Mouse (Mus musculus) mouse embryonic stem cell (cell line): ENCODE measurements around the gene Gpr34.

ENCODE experiments used
- in situ Hi-C, 2 experiments: fragments of 300-500 bp; cut with MboI; formaldehyde crosslinking; loops; 1 replicate in 1 of 2; 3 replicates in 1 of 2; pipeline ENCODE4 v1.14.3; 2019 to 2020; ENCODE audit warnings: low sequenced_read_pairs in 2 of 2, low pct_unique_long_range_greater_than_20kb in 1 of 2, mixed read lengths in 1 of 2; ENCODE audit not compliant: unreplicated experiment in 1 of 2

The Gpr34 gene

DNA sequence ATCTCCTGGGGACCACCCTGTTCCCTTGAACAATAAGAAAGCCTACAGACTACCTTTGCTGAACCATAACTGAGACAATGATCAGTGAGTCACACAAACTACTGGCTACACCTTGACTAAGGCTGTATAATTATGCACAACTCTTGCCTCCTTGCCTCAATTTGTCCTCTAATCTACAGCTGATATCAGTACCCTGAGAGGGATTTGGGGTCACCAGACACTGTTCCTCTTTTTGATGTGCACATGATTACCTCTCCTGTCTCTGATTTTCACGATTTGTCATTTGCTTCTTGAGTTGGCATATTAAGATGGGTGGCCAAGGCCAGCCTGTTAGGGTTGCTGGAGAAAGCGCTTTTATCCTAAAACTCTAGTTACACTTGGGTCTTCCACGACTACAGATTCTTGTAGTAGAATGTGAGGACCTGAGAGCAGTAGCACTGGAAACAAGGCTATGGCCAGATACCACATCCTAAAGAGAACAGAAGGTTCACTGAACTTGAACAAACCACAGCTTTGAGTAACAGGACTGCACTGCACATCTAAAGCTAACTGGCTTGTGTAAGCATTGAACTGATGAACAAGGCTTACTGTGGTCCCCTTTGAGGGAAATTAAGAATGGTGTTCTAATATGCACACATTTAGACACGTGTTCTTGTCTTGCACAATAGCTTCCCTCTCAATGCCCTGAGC is 27.5 kb downstream of the Gpr34 start:
- in situ Hi-C loops, result loop anchor here (25.0 kb wide), 1 partner anchor 422 kb away; no protein-coding TSS in a partner anchor

DNA sequence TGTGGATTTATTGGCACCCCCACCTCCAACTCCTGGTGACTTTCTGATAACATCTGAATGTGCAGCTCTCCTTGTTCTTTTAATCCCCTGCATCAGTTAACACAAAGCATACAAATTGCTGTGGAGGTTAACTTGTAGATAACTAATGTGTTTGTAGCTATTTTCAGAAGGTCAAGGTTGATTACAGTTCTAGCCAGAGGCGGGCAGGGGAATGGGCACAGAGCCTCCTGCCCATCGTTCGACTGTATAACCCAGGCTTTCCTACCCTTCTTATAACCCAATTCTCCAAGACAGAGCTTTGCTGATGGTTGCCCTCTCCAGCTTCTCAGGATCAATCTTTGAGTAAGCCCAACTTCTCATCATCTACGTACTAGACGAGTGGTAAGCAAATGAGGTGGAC is 29.2 kb downstream of the Gpr34 start, which contains the start of gene Gpr82:
Gpr82 (plus strand) TSS at position 301 of the 400 bp plus-strand sequence.
- in situ Hi-C loops, result loop anchor here (25.0 kb wide), 1 partner anchor 424 kb away; no protein-coding TSS in a partner anchor

DNA sequence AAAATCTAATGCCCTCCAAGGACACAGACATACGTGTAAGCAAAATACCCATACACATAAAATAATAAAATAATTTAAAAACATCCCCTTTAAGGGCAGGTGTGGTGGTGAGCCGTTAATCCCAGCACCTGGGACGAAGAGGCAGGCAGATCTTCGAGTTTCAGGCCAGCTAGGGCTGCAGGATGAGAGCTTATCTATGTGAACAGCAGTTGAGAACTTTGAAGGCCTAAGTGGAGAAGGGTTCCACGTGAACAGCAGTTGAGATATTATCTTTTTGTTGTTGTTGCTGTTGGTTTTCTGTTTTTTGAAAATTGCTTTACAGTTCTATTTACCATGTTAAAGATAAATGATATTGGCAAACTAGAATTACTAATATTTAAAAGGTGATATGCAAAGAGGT is 37.0 kb downstream of the Gpr34 start:
- in situ Hi-C loops, result loop anchor here (25.0 kb wide), 1 partner anchor 432 kb away; no protein-coding TSS in a partner anchor

DNA sequence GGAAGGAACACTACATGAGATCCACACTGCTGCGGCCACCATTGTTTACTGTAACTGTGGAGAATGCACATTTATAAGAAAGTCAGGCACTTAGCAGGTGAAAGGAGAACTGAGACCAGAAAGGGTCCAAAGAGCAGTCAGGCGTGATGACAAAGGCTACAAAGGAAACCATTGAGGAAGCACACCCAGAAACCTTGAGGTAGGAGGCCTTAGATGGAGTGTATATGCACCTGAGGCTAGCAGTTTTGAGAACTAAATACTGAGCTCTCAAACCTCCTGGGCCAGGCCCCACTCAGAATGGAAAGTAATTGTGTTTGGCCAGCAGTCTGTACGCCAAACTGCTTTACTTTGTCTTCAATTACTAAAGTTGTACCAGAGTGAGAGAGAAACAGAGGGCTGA is 38.5 kb downstream of the Gpr34 start:
- in situ Hi-C loops, result loop anchor here (25.0 kb wide), 1 partner anchor 433 kb away; no protein-coding TSS in a partner anchor

- in situ Hi-C loops, result loop anchor here (25.0 kb wide), 1 partner anchor 436 kb away; no protein-coding TSS in a partner anchor
Measured at GRCm38 (mm10) chrX:13673001-13673400, 41.1 kb downstream of the Gpr34 start.

GRCm38 (mm10) chrX:13681748-13682147 is 49.9 kb downstream of the Gpr34 start:
- in situ Hi-C loops, result no loop called here

DNA sequence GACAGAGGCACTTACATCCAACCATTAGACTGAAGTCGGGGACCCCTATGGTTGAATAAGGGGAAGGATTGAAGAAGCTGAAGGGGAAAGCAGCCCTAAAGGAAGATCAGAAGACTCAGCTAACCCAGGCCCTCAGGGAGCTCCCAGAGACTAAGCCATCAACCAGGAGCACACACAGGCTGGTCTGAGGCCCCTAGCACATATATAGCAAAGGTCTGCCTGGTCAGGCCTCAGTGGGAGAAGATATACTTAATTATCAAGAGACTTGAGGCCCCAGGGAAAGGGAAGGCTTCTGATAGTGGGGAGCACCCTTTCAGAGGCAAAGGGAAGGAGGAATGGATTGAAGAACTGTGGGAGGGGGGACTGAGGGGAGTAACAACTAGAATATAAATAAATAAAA is 54.7 kb downstream of the Gpr34 start:
- in situ Hi-C loops, result no loop called here

- in situ Hi-C loops, result no loop called here
Measured at GRCm38 (mm10) chrX:13688356-13688755, 56.5 kb downstream of the Gpr34 start.
